Mouse (Mus musculus) erythroblast, embryonic 14.5 days (primary cell): ENCODE results near the gene Epha8. TPM values are rescaled to one million over a fixed set of nuclear protein-coding genes. Genes with fewer than 3 reads are reported as not detected.

Source experiments
- H3K27me3 ChIP-seq: 2 replicates; pipeline ENCODE4 v1.6.1; 2012; ENCODE audit warnings: inconsistent platforms; ENCODE audit not compliant: control insufficient read depth
- H3K36me3 ChIP-seq: 2 replicates; pipeline ENCODE4 v1.6.1; 2012; ENCODE audit warnings: mild to moderate bottlenecking, inconsistent platforms; ENCODE audit not compliant: control insufficient read depth
- H3K4me1 ChIP-seq: 2 replicates; pipeline ENCODE4 v1.6.1; 2012; ENCODE audit warnings: inconsistent platforms; ENCODE audit not compliant: control insufficient read depth
- H3K4me3 ChIP-seq: replicated peaks from 2 replicates; pipeline ENCODE3; 2012; ENCODE audit warnings: moderate library complexity, mild to moderate bottlenecking, inconsistent platforms
- H3K9me3 ChIP-seq: 2 replicates; pipeline ENCODE4 v1.6.1; 2012; ENCODE audit warnings: low read length, inconsistent platforms, mixed read lengths; ENCODE audit not compliant: control insufficient read depth
- GATA1 ChIP-seq: IDR thresholded peaks from 2 replicates; pipeline ENCODE4 v1.6.1; 2012; ENCODE audit warnings: low read length, inconsistent platforms, mixed read lengths
- TAL1 ChIP-seq: IDR thresholded peaks from 3 replicates; pipeline ENCODE4 v1.6.1; 2012; ENCODE audit warnings: low read length, inconsistent platforms, mixed read lengths
- polyA plus RNA-seq: library from polyadenylated mRNA; stranded (reverse); fragments of >175 nt; gene quantifications from 2 replicates; pipeline ENCODE4 v1.2.3, GENCODE M21; 2012

Gene Epha8
- 11.7 and 12.9 TPM in 2 replicates for polyA plus RNA-seq

DNA sequence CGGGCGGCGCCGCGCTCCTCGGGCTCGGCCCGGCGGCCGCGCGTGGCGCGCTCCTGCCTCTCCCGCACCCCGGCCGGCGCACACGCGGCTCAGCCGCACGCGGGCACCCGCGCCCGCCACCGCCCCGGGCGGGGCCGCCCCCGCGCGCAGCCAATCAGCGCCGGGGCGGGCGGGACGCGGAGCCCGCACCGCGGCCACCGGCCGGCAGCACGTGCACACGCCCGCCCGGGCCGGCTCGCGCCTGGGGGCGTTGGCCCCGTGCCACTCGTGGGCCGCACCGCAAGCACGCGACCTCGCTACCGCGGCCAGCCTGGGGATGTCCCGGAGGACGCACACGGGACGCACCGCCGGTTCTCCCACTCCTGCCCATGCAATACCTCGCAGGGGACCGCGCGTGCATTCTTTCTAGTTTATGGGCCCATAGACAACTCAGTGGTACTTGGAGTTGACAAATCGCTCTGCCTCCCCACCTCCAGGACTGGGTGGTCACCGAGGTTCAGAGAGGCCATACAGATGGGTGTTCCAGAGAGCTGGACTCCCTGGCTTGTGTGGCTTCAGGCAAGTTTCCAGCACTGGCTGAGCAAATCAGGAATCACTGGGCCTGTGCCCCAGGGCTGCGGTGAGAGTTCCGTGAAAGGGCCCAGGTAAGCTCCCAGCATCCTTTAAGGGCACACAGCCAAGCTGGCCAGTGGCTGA is at the start of gene Epha8:
Gene Epha8 (minus strand): TSS at position 66 of the 696 bp plus-strand sequence.
- Histone ChIP-seq H3K9me3 (peaks cover 2% of the 10 kb centered on the region; the same call in 1 of the 2 replicates), H3K27me3 (peaks cover 80% of the 10 kb centered on the region), H3K4me1 (peaks cover 3% of the 10 kb centered on the region; the same call in 1 of the 2 replicates), H3K36me3 (no peaks in the 10 kb centered on the region), H3K4me3 (no peak within 1 kb of the TSS)
- no peak for TF ChIP-seq GATA1
- no peak for TF ChIP-seq TAL1

DNA sequence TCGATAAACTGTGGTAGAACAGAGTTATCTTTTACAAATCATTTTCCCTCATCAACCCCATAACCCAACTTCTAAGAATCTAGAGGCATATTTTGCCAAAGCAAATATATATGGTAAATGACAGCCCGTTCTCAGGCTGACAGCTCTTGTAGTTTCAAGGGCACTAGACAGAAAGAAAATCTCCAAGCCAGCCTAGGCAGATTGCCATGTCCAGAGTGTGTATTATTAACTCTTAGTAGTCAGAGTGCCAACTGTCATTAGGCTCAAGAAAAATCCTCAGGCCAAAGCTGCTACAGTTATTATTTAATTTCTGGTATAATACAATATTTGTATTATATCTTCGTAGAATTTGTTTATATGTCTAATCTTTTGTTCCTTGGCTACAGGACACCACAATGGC is 45.2 kb upstream of the Epha8 start:
- no peak overlapping the region for H3K4me3 ChIP-seq
- peaks cover 44% of the 10 kb centered on the region for H3K36me3 ChIP-seq
- TF ChIP-seq TAL1, result no peak
- no peak for TF ChIP-seq GATA1
- H3K9me3 ChIP-seq, result no peaks in the 10 kb centered on the region
- H3K4me1 ChIP-seq, result no peaks in the 10 kb centered on the region
- no peaks in the 10 kb centered on the region for H3K27me3 ChIP-seq

DNA sequence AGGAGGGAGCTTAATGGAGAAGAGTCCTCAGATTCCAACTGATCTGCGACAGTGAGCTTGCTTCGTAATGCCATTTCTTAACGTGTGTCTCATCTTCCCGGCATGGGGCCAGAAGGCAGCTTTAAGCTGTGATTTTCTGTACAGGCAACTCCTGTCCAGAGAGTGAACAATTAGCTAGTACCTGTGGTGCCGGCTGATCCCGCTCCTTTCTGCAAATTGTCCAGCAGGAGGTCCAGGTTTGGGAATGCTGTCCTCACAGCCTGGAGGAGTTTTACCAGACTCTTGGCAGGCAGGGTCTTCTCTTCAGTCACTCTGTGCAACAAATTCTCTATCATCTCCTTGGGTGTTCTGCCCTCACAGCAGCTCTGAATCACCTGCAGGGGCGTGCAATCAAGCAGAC is 44.4 kb upstream of the Epha8 start:
- no peaks in the 10 kb centered on the region for H3K27me3 ChIP-seq
- H3K4me1 ChIP-seq, result no peaks in the 10 kb centered on the region
- no peaks in the 10 kb centered on the region for H3K9me3 ChIP-seq
- no peak overlapping the region for H3K4me3 ChIP-seq
- TF ChIP-seq TAL1, result no peak
- no peak for TF ChIP-seq GATA1
- peaks cover 44% of the 10 kb centered on the region for H3K36me3 ChIP-seq

DNA sequence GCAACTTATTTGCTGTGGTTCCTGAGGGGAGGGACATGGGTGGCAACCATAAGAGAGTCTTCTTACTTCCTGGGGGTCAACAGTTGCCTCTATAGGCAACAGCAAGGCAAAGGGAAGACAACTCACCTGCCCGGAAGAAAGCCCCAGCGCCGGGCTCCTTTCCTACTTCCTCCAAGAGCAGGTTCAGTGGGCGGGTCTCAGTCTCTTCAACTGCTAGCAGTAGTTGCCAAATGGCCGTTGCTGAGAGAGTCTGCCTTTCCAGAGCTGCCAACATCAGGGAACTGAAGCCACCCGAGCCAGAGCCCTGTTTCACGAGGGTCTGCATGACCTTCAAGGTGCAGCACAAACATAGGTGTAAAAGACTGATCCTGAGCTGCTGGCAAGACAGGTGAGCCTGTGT is 41.8 kb upstream of the Epha8 start:
- Histone ChIP-seq H3K4me1 (no peaks in the 10 kb centered on the region), H3K9me3 (no peaks in the 10 kb centered on the region), H3K36me3 (peaks cover 66% of the 10 kb centered on the region), H3K4me3 (no peak overlapping the region), H3K27me3 (no peaks in the 10 kb centered on the region)
- no peak for TF ChIP-seq GATA1
- no peak for TF ChIP-seq TAL1

DNA sequence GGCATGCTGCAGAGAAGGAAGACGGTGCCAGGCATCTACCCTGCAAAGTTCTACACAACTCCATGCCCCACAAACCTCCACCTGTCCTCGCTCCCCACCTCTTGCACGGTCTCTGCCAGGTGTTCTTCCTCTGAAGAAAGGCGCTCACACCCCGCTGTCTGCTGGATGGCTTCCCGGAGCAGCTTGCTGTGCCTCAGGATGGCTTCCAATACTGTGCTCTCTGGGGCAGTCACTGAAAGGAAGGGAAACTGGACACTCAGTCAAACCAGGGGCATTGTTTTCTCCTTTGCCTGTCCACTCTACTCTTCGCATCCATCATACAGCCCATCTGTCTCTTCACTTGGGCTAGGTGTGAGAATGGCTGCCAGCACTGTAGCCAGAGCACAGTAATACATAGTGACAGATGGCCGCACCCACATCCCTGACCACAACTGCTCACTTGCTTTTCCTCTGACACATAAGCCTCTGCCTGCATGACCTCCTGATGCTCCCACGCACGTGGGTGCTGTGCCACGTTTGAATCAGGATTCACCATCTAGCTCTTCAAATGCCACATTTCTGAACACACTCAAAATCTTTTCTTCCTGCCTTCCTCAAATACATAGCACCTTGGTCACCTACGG is 41.2 kb upstream of the Epha8 start:
- Histone ChIP-seq H3K9me3 (no peaks in the 10 kb centered on the region), H3K36me3 (peaks cover 70% of the 10 kb centered on the region), H3K27me3 (no peaks in the 10 kb centered on the region), H3K4me3 (no peak overlapping the region), H3K4me1 (no peaks in the 10 kb centered on the region)
- TF ChIP-seq TAL1, result no peak
- no peak for TF ChIP-seq GATA1

DNA sequence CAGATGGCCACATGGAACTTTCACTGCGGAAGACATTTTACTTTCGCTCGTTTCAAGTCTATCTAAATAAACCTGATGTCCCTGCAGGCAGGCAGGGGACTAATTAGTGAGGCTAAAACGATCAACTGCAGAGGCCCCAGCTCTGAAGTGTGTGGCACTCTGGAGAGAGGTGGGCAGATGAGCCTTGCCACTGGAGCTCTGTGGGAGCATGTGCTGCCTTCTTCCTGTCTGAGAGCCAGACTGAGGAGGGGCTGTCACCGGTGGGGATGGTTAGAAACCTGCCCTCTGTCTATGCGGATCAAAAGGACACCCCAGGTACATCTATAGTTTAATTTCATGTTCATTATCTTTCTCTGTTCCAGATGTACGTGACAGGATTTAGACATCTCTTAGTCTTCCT is 40.3 kb upstream of the Epha8 start:
- Histone ChIP-seq H3K36me3 (peaks cover 76% of the 10 kb centered on the region), H3K4me3 (no peak overlapping the region), H3K4me1 (no peaks in the 10 kb centered on the region), H3K27me3 (no peaks in the 10 kb centered on the region), H3K9me3 (no peaks in the 10 kb centered on the region)
- TF ChIP-seq TAL1, result no peak
- no peak for TF ChIP-seq GATA1

DNA sequence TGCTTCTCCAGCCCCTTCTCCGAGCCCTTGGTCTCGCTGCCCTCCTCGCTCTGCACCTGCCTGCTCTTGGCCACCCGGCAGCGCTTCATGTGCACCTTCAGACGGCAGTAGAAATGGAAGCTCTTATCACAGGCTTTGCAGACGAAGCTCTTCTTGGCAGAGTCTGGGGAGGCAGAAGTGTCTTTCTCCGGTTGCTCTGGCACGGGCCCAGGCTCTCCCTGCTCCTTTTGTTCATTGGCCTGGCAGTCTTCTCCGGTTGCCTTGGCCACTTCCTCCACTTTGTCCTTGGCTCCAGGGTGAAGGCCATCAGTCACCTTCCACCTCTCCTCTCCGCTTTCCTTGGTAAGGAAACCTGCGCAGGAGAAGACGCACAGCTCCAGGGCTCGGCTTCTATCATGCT is 38.7 kb upstream of the Epha8 start:
- no peaks in the 10 kb centered on the region for H3K9me3 ChIP-seq
- H3K4me1 ChIP-seq, result no peaks in the 10 kb centered on the region
- H3K4me3 ChIP-seq, result no peak overlapping the region
- H3K36me3 ChIP-seq, result peaks cover 83% of the 10 kb centered on the region
- H3K27me3 ChIP-seq, result no peaks in the 10 kb centered on the region
- TF ChIP-seq GATA1 (no peak), TAL1 (no peak)

DNA sequence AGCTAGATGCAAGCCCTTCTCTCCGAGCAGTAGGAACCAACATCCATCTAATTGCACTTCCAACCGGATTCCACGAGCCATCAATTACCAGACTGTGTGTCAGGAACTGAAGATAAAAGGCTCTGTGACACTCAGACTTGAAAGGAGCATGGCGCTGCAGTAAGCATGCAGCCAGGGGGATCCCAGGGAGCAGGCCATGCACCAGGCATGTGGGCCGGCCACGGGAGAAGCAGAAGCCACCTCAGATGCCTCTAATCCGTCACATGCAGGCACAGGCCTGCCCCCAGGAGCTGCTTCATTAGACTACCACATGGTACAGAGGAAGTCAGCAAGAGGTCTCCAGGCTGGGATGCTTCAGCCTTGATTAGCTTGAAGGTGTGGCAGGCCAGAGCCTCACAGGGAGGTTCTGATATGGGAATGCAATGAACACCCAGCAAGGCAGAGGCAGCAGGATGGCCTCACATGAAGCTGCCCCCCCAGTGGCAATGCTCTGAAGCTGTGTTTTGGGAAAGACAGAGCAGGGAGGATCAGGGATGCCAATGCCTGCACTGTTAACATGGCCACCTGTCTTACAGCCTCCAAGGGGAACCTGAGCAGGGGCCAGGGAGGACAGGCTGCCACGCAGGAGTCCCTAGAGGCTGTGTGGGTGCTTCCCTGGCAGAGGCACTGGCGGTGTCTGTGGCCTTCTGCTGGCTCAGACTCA is 25.5 kb upstream of the Epha8 start:
- Histone ChIP-seq H3K9me3 (no peaks in the 10 kb centered on the region), H3K4me3 (no peak overlapping the region), H3K27me3 (no peaks in the 10 kb centered on the region), H3K36me3 (peaks cover 28% of the 10 kb centered on the region), H3K4me1 (peaks cover 3% of the 10 kb centered on the region; the same call in 1 of the 2 replicates)
- TF ChIP-seq TAL1 (no peak), GATA1 (no peak)

DNA sequence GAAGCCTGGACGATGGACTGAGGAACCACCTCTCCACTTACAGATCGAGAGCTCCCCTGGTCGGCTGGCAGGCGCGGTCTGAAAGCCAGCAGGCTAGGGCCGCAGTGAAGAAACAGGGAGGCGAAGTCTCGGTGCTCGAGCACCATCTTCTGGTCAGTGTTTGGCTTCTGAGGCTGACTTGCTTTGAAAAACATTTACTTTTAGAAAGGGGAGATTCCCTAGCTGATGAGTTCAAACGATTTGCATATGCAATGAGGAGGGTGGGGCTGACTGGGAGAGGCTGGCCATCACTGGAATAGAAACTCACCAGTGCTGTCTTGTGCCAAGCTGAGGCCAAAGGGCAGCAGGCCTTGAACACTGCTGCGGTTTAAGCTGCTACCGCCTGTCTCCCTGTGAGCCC is 24.7 kb upstream of the Epha8 start:
- peaks cover 20% of the 10 kb centered on the region for H3K36me3 ChIP-seq
- H3K27me3 ChIP-seq, result no peaks in the 10 kb centered on the region
- H3K9me3 ChIP-seq, result no peaks in the 10 kb centered on the region
- TF ChIP-seq GATA1 (no peak), TAL1 (no peak)
- H3K4me1 ChIP-seq, result peaks cover 3% of the 10 kb centered on the region; the same call in 1 of the 2 replicates
- no peak overlapping the region for H3K4me3 ChIP-seq
